Comparison of ENCODE assay signal across 8 mouse cellular contexts in the genomic region with DNA sequence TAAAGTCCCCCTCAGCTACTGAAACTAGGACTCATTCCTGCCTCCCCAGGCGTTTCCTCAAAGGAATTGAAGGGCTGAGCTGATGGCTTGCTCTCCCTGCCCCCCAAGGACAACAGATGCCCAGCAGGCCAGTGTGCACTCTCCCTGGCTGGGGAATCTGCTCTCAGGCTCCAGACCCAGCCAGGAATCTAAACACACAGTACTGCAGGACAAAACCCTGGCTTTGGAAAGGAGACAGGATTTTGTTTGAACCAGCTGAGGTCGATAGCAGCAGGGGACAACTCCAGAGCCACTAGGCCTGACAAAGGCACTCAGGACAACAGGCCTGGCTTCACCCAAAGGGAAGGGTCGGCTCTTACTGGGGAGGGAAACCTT. TPM values are rescaled to one million over a fixed set of nuclear protein-coding genes. Genes with fewer than 3 reads are reported as not detected.
DNase-seq lines count a peak whose midpoint lies in the region; ATAC-seq lines count a peak whose summit lies in the region.

No protein-coding gene starts in this region.

- peak; percentile 32 for DNase-seq in gastrocnemius, postnatal 10 days
- no peak for DNase-seq in gastrocnemius, adult 8-10 months (ENCODE audit: low spot score in 2 of 2)
- peak; percentile 78 for DNase-seq in adrenal gland, adult 2 months
- no peak for DNase-seq in hindbrain, embryonic 14.5 days (ENCODE audit: low spot score)
- no peak for DNase-seq in liver, embryonic 11.5 days (ENCODE audit: low spot score)
- DNase-seq in left cerebral cortex, postnatal 36 days (ENCODE audit: low spot score in 2 of 2) = no peak

- no peak overlapping the region for H3K4me3 ChIP-seq in embryonic facial prominence, embryonic 12.5 days
- no peak overlapping the region for H3K4me3 ChIP-seq in hindbrain, embryonic 14.5 days (replicated peaks; ENCODE audit: low read length)
- H3K4me3 ChIP-seq in liver, embryonic 11.5 days (ENCODE audit: low read depth, low read length) = no peak overlapping the region; the same call in 1 of the 2 replicates
- H3K4me3 ChIP-seq in stomach, embryonic 16.5 days (replicated peaks; ENCODE audit: low read length) = no peak overlapping the region

- no peaks in the 10 kb centered on the region for H3K36me3 ChIP-seq in embryonic facial prominence, embryonic 12.5 days
- no peaks in the 10 kb centered on the region for H3K36me3 ChIP-seq in hindbrain, embryonic 14.5 days (replicated peaks; ENCODE audit: control insufficient read depth, insufficient read depth)
- no peaks in the 10 kb centered on the region for H3K36me3 ChIP-seq in liver, embryonic 11.5 days (ENCODE audit: control insufficient read depth, insufficient read depth, low read length)
- no peaks in the 10 kb centered on the region for H3K36me3 ChIP-seq in stomach, embryonic 16.5 days (ENCODE audit: control insufficient read depth, insufficient read depth, low read length)

- WGBS in embryonic facial prominence, embryonic 12.5 days = 9% methylated on average over 3 of the region's 3 CpGs
- 2% methylated on average over 3 of the region's 3 CpGs for WGBS in hindbrain, embryonic 14.5 days
- WGBS in liver, embryonic 11.5 days = 23% methylated on average over 3 of the region's 3 CpGs
- 19% methylated on average over 3 of the region's 3 CpGs for WGBS in stomach, embryonic 16.5 days

- no peaks in the 10 kb centered on the region for H3K9me3 ChIP-seq in embryonic facial prominence, embryonic 12.5 days
- H3K9me3 ChIP-seq in hindbrain, embryonic 14.5 days (ENCODE audit: control insufficient read depth, low read length) = no peaks in the 10 kb centered on the region
- no peaks in the 10 kb centered on the region for H3K9me3 ChIP-seq in liver, embryonic 11.5 days (ENCODE audit: control insufficient read depth, low read length)
- H3K9me3 ChIP-seq in stomach, embryonic 16.5 days (replicated peaks; ENCODE audit: control insufficient read depth, low read length) = no peaks in the 10 kb centered on the region

- H3K27me3 ChIP-seq in embryonic facial prominence, embryonic 12.5 days = no peaks in the 10 kb centered on the region
- no peaks in the 10 kb centered on the region for H3K27me3 ChIP-seq in hindbrain, embryonic 14.5 days (ENCODE audit: control insufficient read depth, insufficient read depth, low read length)
- H3K27me3 ChIP-seq in liver, embryonic 11.5 days (replicated peaks; ENCODE audit: control insufficient read depth, insufficient read depth, low read length) = no peaks in the 10 kb centered on the region
- H3K27me3 ChIP-seq in stomach, embryonic 16.5 days (ENCODE audit: control insufficient read depth, insufficient read depth, low read length) = no peaks in the 10 kb centered on the region

- H3K4me2 ChIP-seq in embryonic facial prominence, embryonic 12.5 days (replicated peaks) = 0 out of 2 replicates have a peak overlapping the region, but pooled peaks have one; percentile 1
- H3K4me2 ChIP-seq in hindbrain, embryonic 14.5 days (replicated peaks) = no peak overlapping the region
- peak overlapping the region; percentile 97 for H3K4me2 ChIP-seq in liver, embryonic 11.5 days
- no peak overlapping the region for H3K4me2 ChIP-seq in stomach, embryonic 16.5 days (ENCODE audit: low read depth, low read length)

- H3K9ac ChIP-seq in embryonic facial prominence, embryonic 12.5 days = peak overlapping the region; percentile 33; the same call in 1 of the 2 replicates
- H3K9ac ChIP-seq in hindbrain, embryonic 14.5 days = peak overlapping the region; percentile 73
- H3K9ac ChIP-seq in liver, embryonic 11.5 days (ENCODE audit: low read depth, low read length) = peak overlapping the region; percentile 73
- peak overlapping the region; percentile 83 for H3K9ac ChIP-seq in stomach, embryonic 16.5 days (ENCODE audit: low read length)

- peaks cover 84% of the 10 kb centered on the region for H3K4me1 ChIP-seq in embryonic facial prominence, embryonic 12.5 days
- peaks cover 81% of the 10 kb centered on the region for H3K4me1 ChIP-seq in hindbrain, embryonic 14.5 days (replicated peaks; ENCODE audit: control insufficient read depth, insufficient read depth, low read length)
- H3K4me1 ChIP-seq in liver, embryonic 11.5 days (replicated peaks; ENCODE audit: control insufficient read depth, insufficient read depth, low read length) = peaks cover 88% of the 10 kb centered on the region
- H3K4me1 ChIP-seq in stomach, embryonic 16.5 days (ENCODE audit: control insufficient read depth, insufficient read depth, low read length) = peaks cover 75% of the 10 kb centered on the region

- ATAC-seq in embryonic facial prominence, embryonic 12.5 days (ENCODE audit: insufficient number of reproducible peaks, insufficient read depth, low FRiP score, low TSS enrichment) = no peak
- ATAC-seq in hindbrain, embryonic 14.5 days (ENCODE audit: low FRiP score) = no peak
- no peak for ATAC-seq in liver, embryonic 11.5 days (replicated peaks; ENCODE audit: low FRiP score)
- ATAC-seq in stomach, embryonic 16.5 days (ENCODE audit: insufficient read depth, low FRiP score) = no peak

- H3K27ac ChIP-seq in embryonic facial prominence, embryonic 12.5 days = peak overlapping the region; percentile 100
- H3K27ac ChIP-seq in hindbrain, embryonic 14.5 days = peak overlapping the region; percentile 100
- H3K27ac ChIP-seq in liver, embryonic 11.5 days (ENCODE audit: low read depth, low read length) = peak overlapping the region; percentile 100
- peak overlapping the region; percentile 100 for H3K27ac ChIP-seq in stomach, embryonic 16.5 days (ENCODE audit: low read length)

- intact Hi-C loops in left cerebral cortex, postnatal 36 days (cut with DNase I) = no loop called here

RNA-seq across cellular contexts. Expression of a gene that starts 12.3 kb away (rescaled TPM):
- 10 to 100 TPM; 29.6 to 30.4 TPM for total RNA-seq in gastrocnemius, postnatal 10 days (2021)
- 10 to 100 TPM; 11.4 to 14.4 (median 13.5) TPM for total RNA-seq in gastrocnemius, adult 8-10 months (2022)
- total RNA-seq in adrenal gland, adult 2 months (2021) = 10 to 100 TPM; 53.9 to 56.5 TPM
- polyA plus RNA-seq in adrenal gland, adult 2 months (2012; rRNA removed) = 21.3 and 22.2 TPM in 2 replicates
- polyA plus RNA-seq in embryonic facial prominence, embryonic 12.5 days (2016; fragmentation: Nextera tagmentation; extraction: Ambion mirVana) = 58.9 and 64.2 TPM in 2 replicates
- polyA plus RNA-seq in hindbrain, embryonic 14.5 days (2014; fragmentation: Nextera tagmentation; extraction: Ambion mirVana) = 55.4 and 63.4 TPM in 2 replicates
- polyA plus RNA-seq in liver, embryonic 11.5 days (2014; fragmentation: Nextera tagmentation; extraction: Ambion mirVana) = 49.1 and 55.8 TPM in 2 replicates
- 45.1 and 45.3 TPM in 2 replicates for polyA plus RNA-seq in stomach, embryonic 16.5 days (2015; fragmentation: Nextera tagmentation; extraction: Ambion mirVana)
- total RNA-seq in left cerebral cortex, postnatal 36 days (2021) = 100 to 1,000 TPM; 119 to 184 TPM

Comparison
In these comparisons a context has a peak if more than half of its experiments do, and no peak if none do; other contexts are left out.
1. DNase-seq: peak in gastrocnemius, postnatal 10 days (single experiment) and adrenal gland, adult 2 months (single experiment); none in gastrocnemius, adult 8-10 months (0 of 2), hindbrain, embryonic 14.5 days (single experiment), liver, embryonic 11.5 days (single experiment) and left cerebral cortex, postnatal 36 days (0 of 2).
2. H3K4me2 ChIP-seq: peak in embryonic facial prominence, embryonic 12.5 days (single experiment) and liver, embryonic 11.5 days (single experiment); none in hindbrain, embryonic 14.5 days (single experiment) and stomach, embryonic 16.5 days (single experiment).
3. H3K9ac ChIP-seq: peak in every context shown above with its lines; median percentile 83 in stomach, embryonic 16.5 days; 73 in hindbrain, embryonic 14.5 days; 73 in liver, embryonic 11.5 days; 33 in embryonic facial prominence, embryonic 12.5 days.
4. Peak in every context shown above with its lines, with median percentiles within 50 percentile points of each other: H3K27ac ChIP-seq.